In genomic region chr15:8882880-8883539, GRCm38 (mm10) we compare ENCODE assay signal across 21 mouse cellular contexts.
A peak's percentile ranks its signal among the peaks of the same experiment; 100 is the strongest.
DNase-seq lines count a peak whose midpoint lies in the region; ATAC-seq and TF ChIP-seq lines count a peak whose summit lies in the region.
"Had no signal": no experiment of that assay in that cellular context is flagged by ENCODE, and none has a peak within 500 bp of the region (broad histone marks: within the 10 kb centered on the region; RNA-seq: fewer than 3 reads in every experiment).

No protein-coding gene starts in this region.

- ATAC-seq in forebrain, embryonic 14.5 days = 0 out of 2 replicates have a peak, but pooled peaks have one; percentile 27
- no peak for ATAC-seq in forebrain, embryonic 16.5 days
- no peak; the same call in 1 of the 2 replicates for ATAC-seq in kidney, postnatal 0 days (replicated peaks; ENCODE audit: low FRiP score, low read depth)
- ATAC-seq in Patski = peak; percentile 82
- ATAC-seq in midbrain, embryonic 13.5 days = no peak
- ATAC-seq: forebrain, embryonic 13.5 days; hindbrain, embryonic 16.5 days had no signal

- H3K27me3 ChIP-seq in forebrain, embryonic 14.5 days (replicated peaks; ENCODE audit: control insufficient read depth, insufficient read depth, low read length) = no peaks in the 10 kb centered on the region
- no peaks in the 10 kb centered on the region for H3K27me3 ChIP-seq in forebrain, embryonic 16.5 days (replicated peaks; ENCODE audit: control insufficient read depth, insufficient read depth, low read length)
- H3K27me3 ChIP-seq in kidney, postnatal 0 days (ENCODE audit: insufficient read depth, low read length) = no peaks in the 10 kb centered on the region
- no peaks in the 10 kb centered on the region for H3K27me3 ChIP-seq in Patski
- no peaks in the 10 kb centered on the region for H3K27me3 ChIP-seq in midbrain, embryonic 13.5 days
- H3K27me3 ChIP-seq: CH12.LX; embryonic facial prominence, embryonic 13.5 days; forebrain, embryonic 13.5 days; heart, embryonic 13.5 days; hindbrain, embryonic 12.5 days had no signal

- H3K36me3 ChIP-seq in forebrain, embryonic 14.5 days (ENCODE audit: control insufficient read depth, insufficient read depth, low read length) = no peaks in the 10 kb centered on the region
- no peaks in the 10 kb centered on the region for H3K36me3 ChIP-seq in forebrain, embryonic 16.5 days (ENCODE audit: control insufficient read depth, insufficient read depth)
- no peaks in the 10 kb centered on the region for H3K36me3 ChIP-seq in kidney, postnatal 0 days (ENCODE audit: insufficient read depth, low read length)
- H3K36me3 ChIP-seq in midbrain, embryonic 13.5 days = no peaks in the 10 kb centered on the region
- H3K36me3 ChIP-seq: embryonic facial prominence, embryonic 13.5 days; heart, embryonic 13.5 days; hindbrain, embryonic 12.5 days had no signal

- peak; percentile 20 for DNase-seq in forebrain, embryonic 14.5 days (ENCODE audit: low spot score)
- DNase-seq in kidney, postnatal 0 days (ENCODE audit: low spot score) = peak; percentile 28
- DNase-seq in kidney, adult 18-20 months = no peak
- DNase-seq in 3T3-L1 (ENCODE audit: low read depth, low spot score) (peak; percentile 63), Patski (ENCODE audit: low read depth, low spot score) (peak; percentile 34)
- DNase-seq in yolk sac, embryonic 10.5 days (ENCODE audit: low spot score) = no peak
- DNase-seq: adrenal gland, postnatal 10 days; cerebellum, adult 11-12 months; cerebellum, adult 9-10 months; cerebellum, postnatal 25 days; gastrocnemius, postnatal 36 days; heart, adult 11 months; heart, postnatal 36 days had no signal

- no peaks in the 10 kb centered on the region for H3K9me3 ChIP-seq in forebrain, embryonic 14.5 days (replicated peaks; ENCODE audit: control insufficient read depth, low read length)
- no peaks in the 10 kb centered on the region for H3K9me3 ChIP-seq in forebrain, embryonic 16.5 days (ENCODE audit: control insufficient read depth, low read length)
- no peaks in the 10 kb centered on the region for H3K9me3 ChIP-seq in kidney, postnatal 0 days (replicated peaks; ENCODE audit: low read length)
- H3K9me3 ChIP-seq in midbrain, embryonic 13.5 days = no peaks in the 10 kb centered on the region
- H3K9me3 ChIP-seq: embryonic facial prominence, embryonic 13.5 days; forebrain, embryonic 13.5 days; heart, embryonic 13.5 days; hindbrain, embryonic 12.5 days had no signal

- no peak overlapping the region for H3K9ac ChIP-seq in forebrain, embryonic 14.5 days (ENCODE audit: low read length)
- H3K9ac ChIP-seq in forebrain, embryonic 16.5 days (replicated peaks; ENCODE audit: low read depth, low read length) = no peak overlapping the region
- H3K9ac ChIP-seq in kidney, postnatal 0 days (ENCODE audit: low read depth, low read length) = no peak overlapping the region
- no peak overlapping the region for H3K9ac ChIP-seq in midbrain, embryonic 13.5 days (replicated peaks)
- H3K9ac ChIP-seq: embryonic facial prominence, embryonic 13.5 days; forebrain, embryonic 13.5 days; heart, embryonic 13.5 days; hindbrain, embryonic 12.5 days had no signal

- H3K4me1 ChIP-seq in forebrain, embryonic 14.5 days (ENCODE audit: control insufficient read depth, insufficient read depth, low read length) = no peaks in the 10 kb centered on the region
- H3K4me1 ChIP-seq in forebrain, embryonic 16.5 days (replicated peaks; ENCODE audit: control insufficient read depth, insufficient read depth, low read length) = 0 out of 2 replicates have a peak, but pooled peaks cover 3% of the 10 kb centered on the region
- H3K4me1 ChIP-seq in kidney, postnatal 0 days (replicated peaks; ENCODE audit: insufficient read depth, low read length) = no peaks in the 10 kb centered on the region
- no peaks in the 10 kb centered on the region for H3K4me1 ChIP-seq in midbrain, embryonic 13.5 days (replicated peaks)
- H3K4me1 ChIP-seq: embryonic facial prominence, embryonic 13.5 days; forebrain, embryonic 13.5 days; heart, embryonic 13.5 days; hindbrain, embryonic 12.5 days had no signal

- CTCF ChIA-PET in Patski (lab: Charles Lee) = interaction anchor here (0.7 to 4.2 kb wide), 13 partner anchors 10 to 293 kb away, joined by 3 to 26 read pairs (median 5); no protein-coding TSS in a partner anchor

- WGBS in forebrain, embryonic 14.5 days = 57% methylated on average over 9 of the region's 9 CpGs
- 52% methylated on average over 9 of the region's 9 CpGs for WGBS in forebrain, embryonic 16.5 days
- 49% methylated on average over 9 of the region's 9 CpGs for WGBS in kidney, postnatal 0 days
- 80% methylated on average over 9 of the region's 9 CpGs for WGBS in midbrain, embryonic 13.5 days

- POLR2A ChIA-PET in Patski (lab: Charles Lee) = interaction anchor here (0.5 to 1.7 kb wide), 3 partner anchors 73 to 80 kb away, joined by 3 to 9 read pairs (median 5); no protein-coding TSS in a partner anchor

- H3K27ac ChIP-seq in forebrain, embryonic 14.5 days (ENCODE audit: low read depth, low read length) = no peak overlapping the region
- H3K27ac ChIP-seq in forebrain, embryonic 16.5 days (ENCODE audit: low read length) = no peak overlapping the region
- H3K27ac ChIP-seq in kidney, postnatal 0 days = no peak overlapping the region
- H3K27ac ChIP-seq in midbrain, embryonic 13.5 days = no peak overlapping the region
- H3K27ac ChIP-seq: embryonic facial prominence, embryonic 13.5 days; forebrain, embryonic 13.5 days; heart, embryonic 13.5 days; hindbrain, embryonic 12.5 days had no signal

- no peak overlapping the region for H3K4me3 ChIP-seq in forebrain, embryonic 14.5 days (ENCODE audit: low read depth, low read length)
- no peak overlapping the region for H3K4me3 ChIP-seq in forebrain, embryonic 16.5 days (replicated peaks; ENCODE audit: low read length)
- H3K4me3 ChIP-seq in kidney, postnatal 0 days (replicated peaks; ENCODE audit: low read depth, low read length) = no peak overlapping the region
- H3K4me3 ChIP-seq in midbrain, embryonic 13.5 days (replicated peaks) = no peak overlapping the region
- H3K4me3 ChIP-seq: embryonic facial prominence, embryonic 13.5 days; forebrain, embryonic 13.5 days; heart, embryonic 13.5 days; hindbrain, embryonic 12.5 days had no signal

- no peak overlapping the region for H3K4me2 ChIP-seq in forebrain, embryonic 14.5 days (ENCODE audit: low read length)
- no peak overlapping the region for H3K4me2 ChIP-seq in forebrain, embryonic 16.5 days (ENCODE audit: low read length)
- no peak overlapping the region for H3K4me2 ChIP-seq in kidney, postnatal 0 days (ENCODE audit: low read length)
- H3K4me2 ChIP-seq in midbrain, embryonic 13.5 days (replicated peaks) = no peak overlapping the region
- H3K4me2 ChIP-seq: embryonic facial prominence, embryonic 13.5 days; forebrain, embryonic 13.5 days; heart, embryonic 13.5 days; hindbrain, embryonic 12.5 days had no signal

- in situ Hi-C loops in Patski (cut with MboI; ENCODE audit: low pct_unique_long_range_greater_than_20kb) = loop anchor here (5.0 kb wide), 1 partner anchor 251 kb away; no protein-coding TSS in a partner anchor

- TF ChIP-seq CTCF in kidney, postnatal 0 days (IDR thresholded peaks at IDR 0.05; ENCODE audit: low read depth) = no peak
- TF ChIP-seq CTCF in Patski (IDR thresholded peaks at IDR 0.05) = no peak

Comparison
In these comparisons a context has a peak if more than half of its experiments do, and no peak if none do; other contexts are left out.
1. ATAC-seq: peak in forebrain, embryonic 14.5 days (single experiment) and Patski (single experiment); none in forebrain, embryonic 16.5 days (single experiment), kidney, postnatal 0 days (single experiment) and midbrain, embryonic 13.5 days (single experiment).
2. DNase-seq: peak in forebrain, embryonic 14.5 days (single experiment), kidney, postnatal 0 days (single experiment), 3T3-L1 (single experiment) and Patski (single experiment); none in kidney, adult 18-20 months (single experiment) and yolk sac, embryonic 10.5 days (single experiment).